Mouse (Mus musculus) CD4-positive, CD25-positive, alpha-beta regulatory T cell, adult 4 months (primary cell): ENCODE data around the gene Naa80. TPM values are rescaled to one million over a fixed set of nuclear protein-coding genes. Genes with fewer than 3 reads are reported as not detected.
"Not testable (repeated sequence)": the region's sequence is repeated elsewhere in the genome, so short reads cannot be mapped to it uniquely, and the experiment has no call there.

ENCODE experiments used
- ATAC-seq: one replicate; pipeline ENCODE4 v1.8.0; 2017
- polyA plus RNA-seq, 2 experiments: library from polyadenylated mRNA; unstranded; fragments of 100-300 nt; shearing (Covaris generic); gene quantifications; one replicate each; pipeline ENCODE4 v1.2.1; 2017

The Naa80 gene
- polyA plus RNA-seq, 2 experiments from 2014 or later = 25.4 to 34.9 TPM

GRCm38 (mm10) chr9:107551117-107551889, 27.4 kb upstream of the Naa80 start, which contains the start of gene Rassf1:
Gene Rassf1 (plus strand): TSS chr9:107551555.
- peak; percentile 75 for ATAC-seq

GRCm38 (mm10) chr9:107551890-107552355, 26.8 kb upstream of the Naa80 start:
- no peak for ATAC-seq

GRCm38 (mm10) chr9:107552690-107553393, 25.8 kb upstream of the Naa80 start:
- no peak for ATAC-seq

- ATAC-seq = no peak
These were observed 25.0 kb upstream of the Naa80 start for GRCm38 (mm10) chr9:107553541-107554318.

GRCm38 (mm10) chr9:107554319-107554825, 24.3 kb upstream of the Naa80 start:
- peak; percentile 83 for ATAC-seq

- no peak for ATAC-seq
These were observed 23.6 kb upstream of the Naa80 start for GRCm38 (mm10) chr9:107555031-107555457.

- no peak for ATAC-seq
These were observed 23.0 kb upstream of the Naa80 start for GRCm38 (mm10) chr9:107555701-107556100.

- ATAC-seq = no peak
These were observed 22.3 kb upstream of the Naa80 start for GRCm38 (mm10) chr9:107556346-107556745.

- peak; percentile 97 for ATAC-seq
These were observed 15.6 kb upstream of the Naa80 start, which contains the start of gene Tusc2 for GRCm38 (mm10) chr9:107563029-107563581. Gene Tusc2 (plus strand): TSS chr9:107563255.

- not testable (repeated sequence) for ATAC-seq
These were observed 13.1 kb upstream of the Naa80 start for GRCm38 (mm10) chr9:107565556-107565955.

GRCm38 (mm10) chr9:107566041-107566709, 12.5 kb upstream of the Naa80 start:
- ATAC-seq = no peak

GRCm38 (mm10) chr9:107566855-107567254, 11.8 kb upstream of the Naa80 start:
- no peak for ATAC-seq

- ATAC-seq = no peak
These were observed 10.9 kb upstream of the Naa80 start, which contains the start of gene Hyal2 for GRCm38 (mm10) chr9:107567702-107568319. Gene Hyal2 (plus strand): TSS chr9:107567945.

GRCm38 (mm10) chr9:107568331-107569261, 10.1 kb upstream of the Naa80 start:
- ATAC-seq = peak; percentile 92

- ATAC-seq = peak; percentile 5
These were observed 9.4 kb upstream of the Naa80 start for GRCm38 (mm10) chr9:107569270-107569669.

- ATAC-seq = no peak
These were observed 8.7 kb upstream of the Naa80 start for GRCm38 (mm10) chr9:107570016-107570415.

- no peak for ATAC-seq
These were observed 7.8 kb upstream of the Naa80 start for GRCm38 (mm10) chr9:107570845-107571244.

- ATAC-seq = no peak
These were observed 7.0 kb upstream of the Naa80 start for GRCm38 (mm10) chr9:107571534-107572326.

- ATAC-seq = no peak
These were observed 6.4 kb upstream of the Naa80 start for GRCm38 (mm10) chr9:107572327-107572662.
